Mouse (Mus musculus) CH12.LX (cell line): ENCODE measurements around the gene Qser1.

Source experiments
- CTCF ChIP-seq, 2 experiments: IDR thresholded peaks in 1 of 2; conservative IDR thresholded peaks in 1 of 2; 2 replicates each; pipeline ENCODE4 v1.5.1; 2011 to 2012; ENCODE audit warnings: low read depth in 2 of 2, low read length in 2 of 2, improper control_type of control experiment in 1 of 2, inconsistent platforms in 1 of 2, mild to moderate bottlenecking in 1 of 2, moderate library complexity in 1 of 2
- EP300 ChIP-seq: IDR thresholded peaks from 2 replicates; pipeline ENCODE4 v1.6.1; 2011; ENCODE audit warnings: low read length, improper control_type of control experiment
- GABPA ChIP-seq: IDR thresholded peaks from 2 replicates; pipeline ENCODE4 v1.6.1; 2012; ENCODE audit warnings: low read depth, low read length, improper control_type of control experiment, inconsistent platforms; ENCODE audit not compliant: insufficient replicate concordance
- HCFC1 ChIP-seq: IDR thresholded peaks from 2 replicates; pipeline ENCODE4 v1.6.1; 2012; ENCODE audit warnings: low read depth, mild to moderate bottlenecking, inconsistent platforms, low read length, improper control_type of control experiment
- MAFK ChIP-seq: IDR thresholded peaks from 2 replicates; pipeline ENCODE4 v1.6.1; 2011; ENCODE audit warnings: low read length, improper control_type of control experiment; ENCODE audit not compliant: insufficient replicate concordance
- POLR2A ChIP-seq: IDR thresholded peaks from 2 replicates; pipeline ENCODE4 v1.6.1; 2011; ENCODE audit warnings: low read depth, mild to moderate bottlenecking, improper control_type of control experiment, low read length
- POLR2AphosphoS2 ChIP-seq: IDR thresholded peaks from 2 replicates; pipeline ENCODE4 v1.6.1; 2011; ENCODE audit warnings: low read depth, low read length, improper control_type of control experiment
- SIN3A ChIP-seq: IDR thresholded peaks from 2 replicates; pipeline ENCODE4 v1.6.1; 2012; ENCODE audit warnings: low read length, improper control_type of control experiment, inconsistent platforms
- USF1 ChIP-seq: IDR thresholded peaks from 2 replicates; pipeline ENCODE4 v1.6.1; 2014; ENCODE audit warnings: low read depth, mild to moderate bottlenecking, inconsistent platforms, low read length, improper control_type of control experiment

DNA sequence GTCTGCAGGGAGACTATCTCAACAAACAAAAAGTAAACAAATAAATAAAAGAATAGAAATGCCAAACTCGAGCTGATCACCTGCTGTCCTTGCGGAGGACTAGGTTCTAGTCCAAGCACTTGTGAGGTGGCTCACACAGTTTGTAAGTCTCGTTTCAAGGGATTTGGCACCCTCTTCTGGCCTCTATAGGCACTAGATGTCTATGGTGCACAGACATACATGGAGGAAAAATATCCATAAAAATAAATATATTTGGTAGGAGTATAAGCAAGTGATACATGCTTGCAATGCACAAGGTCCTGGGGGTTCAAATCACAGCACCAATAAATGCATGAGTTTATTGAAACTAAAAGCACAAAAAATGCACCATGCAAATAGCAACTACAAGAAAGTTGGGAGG, 65.9 kb downstream of the Qser1 start:
- no peak for TF ChIP-seq GABPA
- no peak for TF ChIP-seq POLR2AphosphoS2
- TF ChIP-seq EP300 = no peak
- TF ChIP-seq POLR2A = no peak
- TF ChIP-seq HCFC1 = no peak
- no peak for TF ChIP-seq USF1
- TF ChIP-seq MAFK = no peak
- no peak for TF ChIP-seq SIN3A
- TF ChIP-seq CTCF (conservative IDR thresholded peaks at IDR 0.05 in 1 of 2, IDR thresholded peaks at IDR 0.05 in 1 of 2; ENCODE audit: low read depth in 2 of 2, low read length in 2 of 2) = peak; percentile 22 to 77; a peak in 2 of 4 replicates
